Comparison of ENCODE assay signal across 13 mouse cellular contexts in the genomic region with DNA sequence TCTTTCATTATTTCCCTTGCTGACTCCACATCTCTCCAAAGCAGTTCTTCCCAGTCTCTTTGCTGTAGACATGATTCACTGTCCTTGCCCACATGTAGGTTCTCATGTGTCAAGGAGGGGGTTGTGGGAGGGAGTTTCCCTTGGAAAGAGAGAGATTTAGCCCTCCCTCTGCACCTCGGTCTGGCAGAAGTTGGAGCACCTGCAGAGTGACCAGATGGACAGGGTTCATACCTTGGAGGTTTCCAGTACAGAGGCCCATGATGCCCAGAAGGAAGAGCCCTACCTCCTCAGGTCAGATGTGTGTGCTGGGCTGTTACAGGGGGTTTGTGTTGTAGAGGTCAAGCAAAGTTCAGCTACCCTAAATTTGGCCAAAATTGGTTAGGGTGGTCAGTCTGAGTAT.
"Had no signal": no experiment of that assay in that cellular context is flagged by ENCODE, and none has a peak within 500 bp of the region (broad histone marks: within the 10 kb centered on the region; RNA-seq: fewer than 3 reads in every experiment).

No protein-coding gene starts in this region.

- H3K9me3 ChIP-seq: liver, embryonic 13.5 days; midbrain, embryonic 12.5 days; midbrain, embryonic 15.5 days had no signal

- H3K27ac ChIP-seq: left cerebral cortex, adult 2 months; liver, embryonic 13.5 days; midbrain, embryonic 12.5 days; midbrain, embryonic 15.5 days had no signal

- H3K36me3 ChIP-seq: midbrain, embryonic 15.5 days had no signal

- ATAC-seq: midbrain, embryonic 15.5 days had no signal

- DNase-seq: kidney, postnatal 10 days; kidney, postnatal 36 days; layer of hippocampus, postnatal 36 days; liver, embryonic 13.5 days; lung, adult 2 months; lung, postnatal 14 days; lung, postnatal 4 days; thymus, adult 18-20 months; thymus, postnatal 36 days had no signal

- H3K9ac ChIP-seq: liver, embryonic 13.5 days; midbrain, embryonic 12.5 days; midbrain, embryonic 15.5 days had no signal

- H3K4me2 ChIP-seq: liver, embryonic 13.5 days; midbrain, embryonic 12.5 days; midbrain, embryonic 15.5 days had no signal

- H3K27me3 ChIP-seq: liver, embryonic 13.5 days; midbrain, embryonic 12.5 days; midbrain, embryonic 15.5 days had no signal

- H3K4me3 ChIP-seq: left cerebral cortex, adult 2 months; liver, embryonic 13.5 days; midbrain, embryonic 12.5 days; midbrain, embryonic 15.5 days; myocyte had no signal
